Mouse (Mus musculus): ENCODE data around the gene Ogfod1.

DNA sequence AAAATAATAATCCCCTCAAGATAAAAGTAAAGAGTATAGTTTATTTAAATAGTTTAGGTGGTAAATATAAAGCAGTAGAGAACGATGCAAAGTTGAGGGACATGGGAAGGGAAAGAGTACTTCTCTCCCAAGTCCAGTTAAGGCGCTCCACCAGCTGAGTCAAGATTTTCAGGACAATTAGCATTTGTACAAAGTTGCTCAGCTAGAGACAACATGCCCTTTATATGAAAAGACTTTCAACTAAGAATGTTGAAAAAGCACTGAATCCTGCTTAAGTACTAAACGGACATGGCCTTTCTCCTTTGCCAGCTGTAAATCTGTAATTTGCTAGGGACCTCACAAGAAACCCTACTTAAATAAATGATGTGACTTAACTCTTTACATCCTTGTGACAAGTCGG, 62.0 kb downstream of the Ogfod1 start:
- TF ChIP-seq CTCF (IDR thresholded peaks at IDR 0.05; ENCODE audit: extremely low read depth, insufficient read depth, insufficient read length, insufficient replicate concordance), result no peak
- TF ChIP-seq POLR2A (IDR thresholded peaks at IDR 0.05; ENCODE audit: low read depth, low read length), result no peak
